Mouse (Mus musculus) liver, embryonic 14.5 days (tissue): ENCODE measurements around the gene Dnajc19.

Source experiments
- CTCF ChIP-seq: IDR thresholded peaks from 2 replicates; pipeline ENCODE4 v1.5.1; 2016; ENCODE audit warnings: antibody characterized with exemption, low read depth, control low read depth
- EP300 ChIP-seq: IDR thresholded peaks from 2 replicates; pipeline ENCODE4 v1.6.1; 2016; ENCODE audit warnings: antibody characterized with exemption, low read depth

- TF ChIP-seq CTCF (no peak), EP300 (no peak)
Measured at GRCm38 (mm10) chr3:34006301-34006700, 74.8 kb downstream of the Dnajc19 start.
